Mouse (Mus musculus): ENCODE results near the gene Il15ra. TPM values are rescaled to one million over a fixed set of nuclear protein-coding genes. Genes with fewer than 3 reads are reported as not detected.

Gene Il15ra
- polyA plus RNA-seq, 1 experiment from 2014 or later: 8.8 TPM

DNA sequence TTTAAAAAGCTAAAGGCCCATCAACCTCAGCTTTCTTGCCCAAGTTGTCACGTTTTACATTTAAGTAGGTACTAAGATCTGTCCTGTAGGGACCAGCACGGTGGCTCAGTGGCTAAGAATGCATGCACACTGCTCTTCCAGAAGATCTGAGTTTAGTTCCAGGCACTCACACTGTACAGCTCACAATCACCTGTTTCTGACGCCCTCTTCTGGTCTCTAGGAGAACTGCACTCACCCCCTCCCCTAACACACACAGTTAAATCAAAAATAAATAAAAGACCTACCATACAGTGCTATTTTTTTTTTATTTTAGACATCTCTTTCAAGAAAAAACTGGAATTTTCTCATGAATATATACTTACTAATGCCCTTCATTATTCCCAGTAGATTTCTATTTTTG, 32.9 kb upstream of the Il15ra start:
- Histone ChIP-seq H3K36me3 (ENCODE audit: control insufficient read depth, insufficient read depth) (no peaks in the 10 kb centered on the region), H3K4me3 (ENCODE audit: low read depth, low read length) (no peak overlapping the region), H3K9ac (ENCODE audit: low read depth, low read length) (no peak overlapping the region), H3K4me2 (ENCODE audit: low read depth, low read length) (no peak overlapping the region), H3K27ac (ENCODE audit: low read length) (no peak overlapping the region), H3K9me3 (replicated peaks; ENCODE audit: control insufficient read depth, low read length) (no peaks in the 10 kb centered on the region), H3K4me1 (ENCODE audit: control insufficient read depth, low read depth, low read length) (no peaks in the 10 kb centered on the region), H3K27me3 (ENCODE audit: control insufficient read depth, insufficient read depth, low read depth, low read length) (no peaks in the 10 kb centered on the region)
- WGBS (ENCODE audit: insufficient replicate concordance): 14% methylated on average over 3 of the region's 3 CpGs
- no peak for ATAC-seq (ENCODE audit: low read depth)

DNA sequence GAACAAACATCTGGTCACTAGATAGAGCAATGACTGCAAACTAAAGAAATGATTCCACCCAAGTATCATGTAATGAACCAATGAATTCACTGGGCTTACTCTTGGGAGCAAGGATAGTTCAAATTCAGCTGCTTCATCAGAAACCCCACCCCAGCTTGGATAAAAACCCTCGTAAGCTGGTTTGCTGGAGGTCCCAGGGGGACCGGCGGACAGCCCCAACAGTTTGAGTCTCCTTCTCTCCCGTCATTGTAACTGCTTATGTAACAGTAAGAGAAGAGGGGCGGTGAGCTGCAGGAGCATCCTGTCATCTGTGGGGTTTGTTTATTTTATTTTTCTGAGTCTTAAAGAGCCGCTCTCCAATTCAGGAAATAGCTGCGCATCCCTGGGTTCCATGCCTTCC, 25.5 kb upstream of the Il15ra start:
- H3K4me3 ChIP-seq (ENCODE audit: low read depth, low read length): no peak overlapping the region
- H3K4me2 ChIP-seq (ENCODE audit: low read depth, low read length): no peak overlapping the region
- no peaks in the 10 kb centered on the region for H3K4me1 ChIP-seq (ENCODE audit: control insufficient read depth, low read depth, low read length)
- H3K9me3 ChIP-seq (replicated peaks; ENCODE audit: control insufficient read depth, low read length): no peaks in the 10 kb centered on the region
- no peaks in the 10 kb centered on the region for H3K36me3 ChIP-seq (ENCODE audit: control insufficient read depth, insufficient read depth)
- no peaks in the 10 kb centered on the region for H3K27me3 ChIP-seq (ENCODE audit: control insufficient read depth, insufficient read depth, low read depth, low read length)
- 53% methylated on average over 7 of the region's 7 CpGs for WGBS (ENCODE audit: insufficient replicate concordance)
- ATAC-seq (ENCODE audit: low read depth): no peak
- no peak overlapping the region for H3K9ac ChIP-seq (ENCODE audit: low read depth, low read length)
- no peak overlapping the region for H3K27ac ChIP-seq (ENCODE audit: low read length)

DNA sequence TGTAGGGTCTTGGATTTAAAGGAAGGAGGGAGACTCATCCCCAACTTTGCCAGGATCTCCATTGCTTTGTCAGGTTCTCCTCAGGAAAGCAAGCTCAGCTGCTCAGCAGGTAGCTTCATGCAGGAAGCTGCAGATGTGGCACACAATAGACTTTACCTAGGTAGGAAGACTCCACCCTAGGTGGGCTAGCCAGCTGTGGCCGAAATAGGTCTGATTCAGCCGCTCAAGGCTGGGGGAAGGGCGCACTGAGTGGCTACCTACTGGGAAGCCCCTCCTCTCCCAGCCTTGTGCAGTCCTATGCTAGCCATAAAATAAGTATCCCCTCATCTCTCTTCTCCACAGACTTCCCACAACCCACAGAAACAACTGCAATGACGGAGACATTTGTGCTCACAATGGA, 22.4 kb upstream of the Il15ra start:
- no peaks in the 10 kb centered on the region for H3K36me3 ChIP-seq (ENCODE audit: control insufficient read depth, insufficient read depth)
- no peaks in the 10 kb centered on the region for H3K9me3 ChIP-seq (replicated peaks; ENCODE audit: control insufficient read depth, low read length)
- 53% methylated on average over 4 of the region's 4 CpGs for WGBS (ENCODE audit: insufficient replicate concordance)
- H3K4me1 ChIP-seq (ENCODE audit: control insufficient read depth, low read depth, low read length): no peaks in the 10 kb centered on the region
- no peak overlapping the region for H3K27ac ChIP-seq (ENCODE audit: low read length)
- no peak overlapping the region for H3K9ac ChIP-seq (ENCODE audit: low read depth, low read length)
- no peak overlapping the region for H3K4me3 ChIP-seq (ENCODE audit: low read depth, low read length)
- H3K27me3 ChIP-seq (ENCODE audit: control insufficient read depth, insufficient read depth, low read depth, low read length): no peaks in the 10 kb centered on the region
- no peak overlapping the region for H3K4me2 ChIP-seq (ENCODE audit: low read depth, low read length)
- ATAC-seq (ENCODE audit: low read depth): no peak

DNA sequence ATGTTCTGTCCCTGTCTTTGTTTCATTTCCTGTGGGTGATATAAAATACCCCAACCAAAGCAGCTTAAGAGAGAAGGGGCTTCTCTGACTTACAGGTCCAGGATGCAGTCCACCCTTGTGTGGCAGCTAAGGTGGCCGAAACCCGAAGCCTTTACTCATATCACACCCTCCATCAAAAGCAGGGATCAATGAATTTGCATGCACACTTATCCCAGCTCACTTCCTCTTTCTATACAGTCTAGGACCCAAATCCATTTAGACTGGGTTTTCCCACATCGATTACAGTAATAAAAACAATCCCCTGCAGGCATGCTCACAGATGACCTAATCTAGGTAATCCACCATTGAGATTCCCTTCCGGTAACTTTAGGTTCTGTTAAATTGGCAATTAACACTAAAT, 18.6 kb upstream of the Il15ra start:
- Histone ChIP-seq H3K27ac (ENCODE audit: low read length) (no peak overlapping the region), H3K9me3 (replicated peaks; ENCODE audit: control insufficient read depth, low read length) (no peaks in the 10 kb centered on the region), H3K4me2 (ENCODE audit: low read depth, low read length) (no peak overlapping the region), H3K36me3 (ENCODE audit: control insufficient read depth, insufficient read depth) (no peaks in the 10 kb centered on the region), H3K4me1 (ENCODE audit: control insufficient read depth, low read depth, low read length) (no peaks in the 10 kb centered on the region), H3K27me3 (ENCODE audit: control insufficient read depth, insufficient read depth, low read depth, low read length) (no peaks in the 10 kb centered on the region), H3K4me3 (ENCODE audit: low read depth, low read length) (no peak overlapping the region), H3K9ac (ENCODE audit: low read depth, low read length) (no peak overlapping the region)
- ATAC-seq (ENCODE audit: low read depth): no peak
- WGBS (ENCODE audit: insufficient replicate concordance): 48% methylated on average over 4 of the region's 4 CpGs

DNA sequence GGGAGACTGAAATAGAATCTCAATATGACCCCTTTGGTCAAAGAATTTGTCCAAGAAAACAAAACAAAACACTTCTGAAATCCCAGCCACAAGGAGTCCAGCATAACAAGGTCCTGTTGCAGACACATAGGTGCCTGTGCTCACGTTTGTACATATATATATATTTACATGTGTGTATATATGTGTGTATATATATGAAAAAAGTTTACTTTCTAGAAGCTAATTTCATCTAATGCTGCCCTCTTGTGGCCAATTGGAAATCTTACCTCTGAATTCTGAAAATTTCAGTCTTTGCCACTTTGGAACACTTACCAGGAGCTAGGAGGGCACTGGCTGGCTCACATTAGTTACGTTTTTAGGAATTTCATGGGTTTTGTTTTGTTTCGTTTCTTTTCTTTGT, 17.7 kb upstream of the Il15ra start:
- no peaks in the 10 kb centered on the region for H3K27me3 ChIP-seq (ENCODE audit: control insufficient read depth, insufficient read depth, low read depth, low read length)
- H3K4me3 ChIP-seq (ENCODE audit: low read depth, low read length): no peak overlapping the region
- no peaks in the 10 kb centered on the region for H3K9me3 ChIP-seq (replicated peaks; ENCODE audit: control insufficient read depth, low read length)
- no peak overlapping the region for H3K9ac ChIP-seq (ENCODE audit: low read depth, low read length)
- 9% methylated on average over 3 of the region's 3 CpGs for WGBS (ENCODE audit: insufficient replicate concordance)
- H3K27ac ChIP-seq (ENCODE audit: low read length): no peak overlapping the region
- no peak overlapping the region for H3K4me2 ChIP-seq (ENCODE audit: low read depth, low read length)
- no peaks in the 10 kb centered on the region for H3K36me3 ChIP-seq (ENCODE audit: control insufficient read depth, insufficient read depth)
- no peak for ATAC-seq (ENCODE audit: low read depth)
- H3K4me1 ChIP-seq (ENCODE audit: control insufficient read depth, low read depth, low read length): no peaks in the 10 kb centered on the region

DNA sequence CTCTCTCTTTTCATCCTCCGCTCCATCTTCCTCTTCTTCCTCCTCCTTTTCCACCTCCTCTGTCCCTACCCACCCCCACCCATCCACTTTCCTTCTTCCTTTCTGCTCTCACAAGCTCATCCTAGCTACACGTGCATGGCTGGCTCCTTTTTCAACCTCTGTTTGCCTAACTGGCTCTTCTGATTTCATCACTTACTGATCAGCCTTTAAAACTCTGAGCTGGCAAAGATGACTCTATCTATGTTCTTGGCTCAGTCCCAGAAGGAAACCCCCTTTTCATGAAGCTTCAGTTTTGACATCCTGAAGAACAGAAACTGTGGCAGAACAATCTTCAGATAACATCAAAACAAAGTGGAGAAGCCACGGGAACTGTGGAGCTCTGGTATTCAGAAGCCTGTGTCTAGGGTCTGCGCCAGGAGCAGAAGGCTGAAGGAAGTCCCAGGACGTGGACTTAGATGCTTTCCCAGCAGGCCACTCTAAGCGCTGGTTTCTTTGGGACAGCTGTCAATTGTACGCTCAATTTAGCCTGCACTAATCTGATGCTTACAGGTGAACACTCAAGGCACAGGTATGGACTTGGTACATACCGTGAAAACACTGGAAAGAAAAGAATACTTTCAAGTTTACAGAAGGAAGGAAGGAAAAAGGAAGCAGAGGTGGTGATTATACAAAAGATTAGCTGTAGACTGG, 14.7 kb upstream of the Il15ra start:
- Histone ChIP-seq H3K27ac (ENCODE audit: low read length) (no peak overlapping the region), H3K9ac (ENCODE audit: low read depth, low read length) (no peak overlapping the region), H3K4me2 (ENCODE audit: low read depth, low read length) (no peak overlapping the region), H3K36me3 (ENCODE audit: control insufficient read depth, insufficient read depth) (no peaks in the 10 kb centered on the region), H3K4me3 (ENCODE audit: low read depth, low read length) (no peak overlapping the region), H3K9me3 (replicated peaks; ENCODE audit: control insufficient read depth, low read length) (no peaks in the 10 kb centered on the region), H3K27me3 (ENCODE audit: control insufficient read depth, insufficient read depth, low read depth, low read length) (no peaks in the 10 kb centered on the region), H3K4me1 (ENCODE audit: control insufficient read depth, low read depth, low read length) (no peaks in the 10 kb centered on the region)
- ATAC-seq (ENCODE audit: low read depth): no peak
- WGBS (ENCODE audit: insufficient replicate concordance): 50% methylated on average over 8 of the region's 8 CpGs

DNA sequence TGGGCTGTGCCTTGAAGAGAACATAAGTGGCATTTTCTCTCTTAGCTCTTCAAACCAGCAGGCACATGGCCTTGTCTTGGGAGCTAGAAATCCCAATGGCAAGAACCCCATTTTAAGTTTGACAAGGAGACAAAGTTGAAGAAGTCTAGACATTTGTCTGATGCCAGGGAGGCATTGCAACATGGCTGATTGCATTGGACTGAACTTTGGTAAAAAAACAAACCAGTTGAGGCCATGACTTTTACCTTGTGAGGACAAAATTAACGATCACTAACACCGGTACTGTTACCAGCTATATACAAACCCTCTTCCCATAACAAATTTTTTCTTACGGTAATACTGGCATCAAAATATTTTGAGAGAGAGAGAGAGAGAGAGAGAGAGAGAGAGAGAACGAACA, 11.7 kb upstream of the Il15ra start:
- Histone ChIP-seq H3K9me3 (replicated peaks; ENCODE audit: control insufficient read depth, low read length) (no peaks in the 10 kb centered on the region), H3K36me3 (ENCODE audit: control insufficient read depth, insufficient read depth) (no peaks in the 10 kb centered on the region), H3K4me1 (ENCODE audit: control insufficient read depth, low read depth, low read length) (no peaks in the 10 kb centered on the region; the same call in 1 of the 2 replicates), H3K27me3 (ENCODE audit: control insufficient read depth, insufficient read depth, low read depth, low read length) (no peaks in the 10 kb centered on the region), H3K27ac (ENCODE audit: low read length) (no peak overlapping the region), H3K4me2 (ENCODE audit: low read depth, low read length) (no peak overlapping the region), H3K4me3 (ENCODE audit: low read depth, low read length) (no peak overlapping the region), H3K9ac (ENCODE audit: low read depth, low read length) (no peak overlapping the region)
- ATAC-seq (ENCODE audit: low read depth): no peak
- 75% methylated on average over 4 of the region's 4 CpGs for WGBS (ENCODE audit: insufficient replicate concordance)

DNA sequence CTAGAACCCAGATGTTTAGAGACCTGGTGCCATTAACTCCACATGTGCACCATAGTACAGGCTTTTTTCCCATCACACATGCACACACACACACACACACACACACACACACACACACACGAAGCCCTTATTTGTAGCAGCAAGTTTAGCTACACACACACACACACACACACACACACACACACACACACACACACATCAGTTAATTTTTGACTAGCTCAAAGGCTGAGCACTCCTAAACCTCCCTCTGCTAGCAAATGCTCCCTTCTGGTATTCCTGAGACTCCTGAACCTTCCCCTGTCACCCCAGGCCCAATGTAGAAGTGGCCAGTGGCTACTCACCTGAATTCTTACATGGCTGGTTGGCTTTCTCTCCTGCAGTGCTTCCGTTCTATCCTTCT, 11.0 kb upstream of the Il15ra start:
- Histone ChIP-seq H3K4me2 (ENCODE audit: low read depth, low read length) (no peak overlapping the region), H3K36me3 (ENCODE audit: control insufficient read depth, insufficient read depth) (no peaks in the 10 kb centered on the region), H3K4me1 (ENCODE audit: control insufficient read depth, low read depth, low read length) (no peaks in the 10 kb centered on the region; the same call in 1 of the 2 replicates), H3K9ac (ENCODE audit: low read depth, low read length) (no peak overlapping the region), H3K27ac (ENCODE audit: low read length) (peak overlapping the region; percentile 68), H3K4me3 (ENCODE audit: low read depth, low read length) (no peak overlapping the region), H3K9me3 (replicated peaks; ENCODE audit: control insufficient read depth, low read length) (no peaks in the 10 kb centered on the region), H3K27me3 (ENCODE audit: control insufficient read depth, insufficient read depth, low read depth, low read length) (no peaks in the 10 kb centered on the region)
- ATAC-seq (ENCODE audit: low read depth): peak; percentile 73
- 41% methylated on average over 2 of the region's 2 CpGs for WGBS (ENCODE audit: insufficient replicate concordance)

DNA sequence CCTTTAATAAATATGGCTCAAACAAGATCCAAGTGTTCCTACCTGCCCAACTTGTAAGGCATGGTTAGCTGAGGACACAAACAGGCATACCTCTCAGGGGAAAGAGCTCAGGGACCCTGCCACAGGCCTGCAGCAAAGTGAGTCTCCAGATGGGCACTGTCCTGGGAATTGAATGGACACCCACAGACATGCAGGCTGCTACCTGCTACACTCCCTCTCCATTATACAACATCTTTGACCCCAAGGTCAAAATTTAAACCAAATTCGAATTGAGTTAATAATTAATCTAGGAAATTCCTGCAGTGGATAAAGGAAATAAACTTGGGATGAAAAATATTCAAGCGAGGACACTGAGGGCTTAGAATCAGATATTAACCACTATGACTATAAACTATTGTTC, 9.2 kb upstream of the Il15ra start:
- no peaks in the 10 kb centered on the region; the same call in 1 of the 2 replicates for H3K4me1 ChIP-seq (ENCODE audit: control insufficient read depth, low read depth, low read length)
- H3K9me3 ChIP-seq (replicated peaks; ENCODE audit: control insufficient read depth, low read length): no peaks in the 10 kb centered on the region
- peak; percentile 51; the same call in 1 of the 2 replicates for ATAC-seq (ENCODE audit: low read depth)
- no peaks in the 10 kb centered on the region for H3K27me3 ChIP-seq (ENCODE audit: control insufficient read depth, insufficient read depth, low read depth, low read length)
- H3K9ac ChIP-seq (ENCODE audit: low read depth, low read length): no peak overlapping the region
- H3K4me3 ChIP-seq (ENCODE audit: low read depth, low read length): no peak overlapping the region
- H3K36me3 ChIP-seq (ENCODE audit: control insufficient read depth, insufficient read depth): no peaks in the 10 kb centered on the region
- no peak overlapping the region for H3K4me2 ChIP-seq (ENCODE audit: low read depth, low read length)
- peak overlapping the region; percentile 75 for H3K27ac ChIP-seq (ENCODE audit: low read length)
- WGBS (ENCODE audit: insufficient replicate concordance): 38% methylated on average over 2 of the region's 2 CpGs

All from liver, embryonic 16.5 days (tissue).